Mouse (Mus musculus): ENCODE data around the gene Clrn3. TPM values are rescaled to one million over a fixed set of nuclear protein-coding genes. Genes with fewer than 3 reads are reported as not detected.

Gene Clrn3
- total and polyA plus RNA-seq, 3 experiments = not detected

- peaks cover under 1 to 28% of the 10 kb centered on the region in 2 experiments; a peak in 3 of 4 replicates for H3K4me1 ChIP-seq (ENCODE audit: control insufficient read depth in 1 of 2, insufficient read depth in 2 of 2)
- no peak for TF ChIP-seq CHD2 (IDR thresholded peaks at IDR 0.05; ENCODE audit: low read length)
- no peak for TF ChIP-seq HCFC1 (IDR thresholded peaks at IDR 0.05; ENCODE audit: low read depth, low read length)
- dilution Hi-C loops (cut with MboI; ENCODE audit: extremely low pct_ligation_motif_present, extremely low pct_unique_long_range_greater_than_20kb, low sequenced_read_pairs) = no loop called here
- no peaks in the 10 kb centered on the region for H3K9me3 ChIP-seq (replicated peaks; ENCODE audit: low read length)
- no peaks in the 10 kb centered on the region for H3K36me3 ChIP-seq (replicated peaks in 1 of 2; ENCODE audit: control insufficient read depth in 1 of 2, insufficient read depth in 1 of 2, low read length in 1 of 2)
- H3K27ac ChIP-seq (ENCODE audit: insufficient read depth, low read depth) = no peak overlapping the region
- no peaks in the 10 kb centered on the region for H3K27me3 ChIP-seq (replicated peaks)
- H3K79me2 ChIP-seq (replicated peaks; ENCODE audit: control insufficient read depth, extremely low read depth, insufficient read depth, poor library complexity, severe bottlenecking) = no peaks in the 10 kb centered on the region
- H3K4me2 ChIP-seq (ENCODE audit: insufficient read depth, low read depth, poor library complexity, severe bottlenecking) = no peak overlapping the region
- in situ Hi-C loops (cut with MboI; ENCODE audit: low pct_ligation_motif_present, low pct_unique_long_range_greater_than_20kb, low sequenced_read_pairs) = loop anchor here (25.0 kb wide), 2 partner anchors 253 to 1622 kb away; no protein-coding TSS in a partner anchor
- H3K9ac ChIP-seq (ENCODE audit: insufficient read depth, low read depth) = no peak overlapping the region
- H3K4me3 ChIP-seq (replicated peaks in 1 of 3; ENCODE audit: low read depth in 2 of 3, low read length in 2 of 3, poor library complexity in 1 of 3) = no peak overlapping the region
- no peak for DNase-seq (ENCODE audit: extremely low read depth)
Measured at GRCm38 (mm10) chr7:135484341-135484740, 44.1 kb downstream of the Clrn3 start.

- no peak overlapping the region for H3K27ac ChIP-seq (ENCODE audit: insufficient read depth, low read depth)
- TF ChIP-seq ZC3H11A (IDR thresholded peaks at IDR 0.05; ENCODE audit: low read depth, low read length) (no peak), JUND (conservative IDR thresholded peaks at IDR 0.05; ENCODE audit: low read depth, low read length) (no peak), ZNF384 (IDR thresholded peaks at IDR 0.05; ENCODE audit: low read depth, low read length) (no peak), SMC3 (IDR thresholded peaks at IDR 0.05; ENCODE audit: low read depth, low read length) (no peak), USF1 (IDR thresholded peaks at IDR 0.05; ENCODE audit: low read depth, low read length) (no peak), ETS1 (conservative IDR thresholded peaks at IDR 0.05; ENCODE audit: low read depth, low read length) (no peak), POLR2AphosphoS2 (IDR thresholded peaks at IDR 0.05; ENCODE audit: low read depth, low read length) (no peak), KAT2A (IDR thresholded peaks at IDR 0.05; ENCODE audit: insufficient replicate concordance, low read length) (no peak), CHD2 (IDR thresholded peaks at IDR 0.05; ENCODE audit: low read length) (no peak), TBP (conservative IDR thresholded peaks at IDR 0.05; ENCODE audit: low read depth, low read length) (no peak), USF2 (conservative IDR thresholded peaks at IDR 0.05; ENCODE audit: low read depth, low read length) (no peak), NRF1 (IDR thresholded peaks at IDR 0.05; ENCODE audit: low read depth, low read length) (no peak), MXI1 (IDR thresholded peaks at IDR 0.05; ENCODE audit: low read depth, low read length) (no peak), MAFK (IDR thresholded peaks at IDR 0.05; ENCODE audit: insufficient replicate concordance, low read length) (no peak), CHD1 (IDR thresholded peaks at IDR 0.05; ENCODE audit: low read depth, low read length) (no peak)
- no peaks in the 10 kb centered on the region for H3K27me3 ChIP-seq (replicated peaks)
- H3K9ac ChIP-seq (ENCODE audit: insufficient read depth, low read depth) = no peak overlapping the region
- no peak for DNase-seq (ENCODE audit: extremely low read depth)
- H3K4me2 ChIP-seq (ENCODE audit: insufficient read depth, low read depth, poor library complexity, severe bottlenecking) = no peak overlapping the region
- dilution Hi-C loops (cut with MboI; ENCODE audit: extremely low pct_ligation_motif_present, extremely low pct_unique_long_range_greater_than_20kb, low sequenced_read_pairs) = no loop called here
- H3K9me3 ChIP-seq (replicated peaks; ENCODE audit: low read length) = no peaks in the 10 kb centered on the region
- in situ Hi-C loops (cut with MboI; ENCODE audit: low pct_ligation_motif_present, low pct_unique_long_range_greater_than_20kb, low sequenced_read_pairs) = loop anchor here (25.0 kb wide), 2 partner anchors 254 to 1621 kb away; no protein-coding TSS in a partner anchor
- peaks cover 0 to 27% of the 10 kb centered on the region in 2 experiments; a peak in 3 of 4 replicates for H3K4me1 ChIP-seq (ENCODE audit: control insufficient read depth in 1 of 2, insufficient read depth in 2 of 2)
- no peaks in the 10 kb centered on the region for H3K79me2 ChIP-seq (replicated peaks; ENCODE audit: control insufficient read depth, extremely low read depth, insufficient read depth, poor library complexity, severe bottlenecking)
- H3K36me3 ChIP-seq (replicated peaks in 1 of 2; ENCODE audit: control insufficient read depth in 1 of 2, insufficient read depth in 1 of 2, low read length in 1 of 2) = no peaks in the 10 kb centered on the region
- H3K4me3 ChIP-seq (replicated peaks in 1 of 3; ENCODE audit: low read depth in 2 of 3, low read length in 2 of 3, poor library complexity in 1 of 3) = no peak overlapping the region
Measured at GRCm38 (mm10) chr7:135483751-135484150, 44.7 kb downstream of the Clrn3 start.
